Mouse (Mus musculus) heart, embryonic 16.5 days (tissue): Measurements from ENCODE around the gene Epha10. TPM values are rescaled to one million over a fixed set of nuclear protein-coding genes. Genes with fewer than 3 reads are reported as not detected.
A peak's percentile ranks its signal among the peaks of the same experiment; 100 is the strongest.
"Not testable (repeated sequence)": the region's sequence is repeated elsewhere in the genome, so short reads cannot be mapped to it uniquely, and the experiment has no call there.

Experiments used
- ATAC-seq: fragments of 200-750 bp; cut with Nextera tagmentation; replicated peaks from 2 replicates; pipeline ENCODE4 v1.8.0; 2017; ENCODE audit warnings: moderate number of reproducible peaks; ENCODE audit not compliant: insufficient read depth, low FRiP score; ENCODE audit errors: extremely low read depth
- H3K27ac ChIP-seq: fragments of 300-500 bp; sonication (generic); 2 replicates; pipeline ENCODE4 v1.5.1; 2014; ENCODE audit warnings: mild to moderate bottlenecking, low read length, control low read depth, moderate library complexity
- H3K27me3 ChIP-seq: fragments of 300-500 bp; sonication (generic); 2 replicates; pipeline ENCODE4 v1.6.1; 2014; ENCODE audit warnings: low read length, mixed read lengths; ENCODE audit not compliant: control insufficient read depth, insufficient read depth
- H3K36me3 ChIP-seq: fragments of 300-500 bp; sonication (generic); 2 replicates; pipeline ENCODE4 v1.6.1; 2014; ENCODE audit not compliant: control insufficient read depth, insufficient read depth
- H3K4me1 ChIP-seq: fragments of 300-500 bp; sonication (generic); 2 replicates; pipeline ENCODE4 v1.6.1; 2014; ENCODE audit warnings: low read length, mixed read lengths; ENCODE audit not compliant: control insufficient read depth, insufficient read depth
- H3K4me2 ChIP-seq: fragments of 300-500 bp; sonication (generic); 2 replicates; pipeline ENCODE4 v1.6.1; 2014; ENCODE audit warnings: low read depth, mild to moderate bottlenecking, control low read depth, low read length
- H3K4me3 ChIP-seq: fragments of 300-500 bp; sonication (generic); 2 replicates; pipeline ENCODE4 v1.5.1; 2014; ENCODE audit warnings: mild to moderate bottlenecking, control low read depth, low read length
- H3K9ac ChIP-seq: fragments of 300-500 bp; sonication (generic); 2 replicates; pipeline ENCODE4 v1.6.1; 2014; ENCODE audit warnings: low read length, control low read depth
- H3K9me3 ChIP-seq: fragments of 300-500 bp; sonication (generic); replicated peaks from 2 replicates; pipeline ENCODE4 v1.6.1; 2016; ENCODE audit warnings: low read length; ENCODE audit not compliant: control insufficient read depth
- WGBS: fragments of 180-500 bp; shearing (Covaris S2); extraction: QIAGEN DNeasy Blood & Tissue Kit; methylation state at CpG from one replicate; pipeline ENCODE4 v1.1.7; 2014; 5-methylcytosine and 5-hydroxymethylcytosine counted together
- polyA plus RNA-seq: library from polyadenylated mRNA; unstranded; fragments of >200 nt; fragmentation: Nextera tagmentation; extraction: Ambion mirVana; gene quantifications from 2 replicates; pipeline ENCODE4 v1.2.1, GENCODE M21; 2015

Epha10 gene
- polyA plus RNA-seq, 1 experiment from 2014 or later, result 0.03 TPM

GRCm38 (mm10) chr4:124905971-124906822 is 25.5 kb downstream of the Epha10 start:
- no peak for ATAC-seq
- Histone ChIP-seq H3K36me3 (no peaks in the 10 kb centered on the region), H3K4me3 (0 out of 2 replicates have a peak overlapping the region, but pooled peaks have one; percentile 8), H3K27me3 (peaks cover 14% of the 10 kb centered on the region), H3K27ac (no peak overlapping the region), H3K4me2 (peak overlapping the region; percentile 49; the same call in 1 of the 2 replicates), H3K4me1 (peaks cover 6% of the 10 kb centered on the region), H3K9me3 (no peaks in the 10 kb centered on the region; the same call in 1 of the 2 replicates), H3K9ac (no peak overlapping the region; the same call in 1 of the 2 replicates)
- 8% methylated on average over 21 of the region's 21 CpGs for WGBS

- Histone ChIP-seq H3K36me3 (peaks cover 53% of the 10 kb centered on the region), H3K4me2 (no peak overlapping the region), H3K27me3 (no peaks in the 10 kb centered on the region), H3K9ac (no peak overlapping the region), H3K9me3 (no peaks in the 10 kb centered on the region), H3K27ac (no peak overlapping the region), H3K4me1 (no peaks in the 10 kb centered on the region), H3K4me3 (no peak overlapping the region)
- 89% methylated on average over 5 of the region's 5 CpGs for WGBS
- no peak for ATAC-seq
Measured at GRCm38 (mm10) chr4:124928102-124928501, 47.4 kb downstream of the Epha10 start.

GRCm38 (mm10) chr4:124936613-124937471 is 56.1 kb downstream of the Epha10 start, which contains the start of gene 9930104L06Rik:
9930104L06Rik (plus strand) TSS chr4:124937048.
- H3K9ac ChIP-seq, result peak within 1 kb of the TSS; percentile 86
- peaks cover 17% of the 10 kb centered on the region for H3K36me3 ChIP-seq
- H3K4me2 ChIP-seq, result peak within 1 kb of the TSS; percentile 91
- peak; percentile 99 for ATAC-seq
- H3K27ac ChIP-seq, result peak within 1 kb of the TSS; percentile 65
- no peaks in the 10 kb centered on the region for H3K27me3 ChIP-seq
- peaks cover 20% of the 10 kb centered on the region for H3K4me1 ChIP-seq
- under 1% methylated on average over 52 of the region's 52 CpGs for WGBS
- H3K4me3 ChIP-seq, result peak within 1 kb of the TSS; percentile 85
- H3K9me3 ChIP-seq, result no peaks in the 10 kb centered on the region

GRCm38 (mm10) chr4:124939211-124939610 is 58.5 kb downstream of the Epha10 start, which contains the start of gene Cdca8:
Cdca8 (minus strand) TSS chr4:124939311.
- not testable (repeated sequence) for H3K27me3 ChIP-seq, H3K27ac ChIP-seq, H3K9ac ChIP-seq, H3K4me2 ChIP-seq, ATAC-seq, H3K4me3 ChIP-seq, H3K9me3 ChIP-seq
- H3K4me1 ChIP-seq, result peaks cover 20% of the 10 kb centered on the region
- H3K36me3 ChIP-seq, result peaks cover 19% of the 10 kb centered on the region
- WGBS, result 93% methylated on average over 4 of the region's 4 CpGs

- H3K9ac ChIP-seq, result no peak overlapping the region
- H3K4me1 ChIP-seq, result peaks cover under 1% of the 10 kb centered on the region; the same call in 1 of the 2 replicates
- H3K36me3 ChIP-seq, result peaks cover 19% of the 10 kb centered on the region
- H3K27me3 ChIP-seq, result no peaks in the 10 kb centered on the region
- no peak overlapping the region for H3K4me2 ChIP-seq
- no peaks in the 10 kb centered on the region for H3K9me3 ChIP-seq
- ATAC-seq, result peak; percentile 32; the same call in 1 of the 2 replicates
- no peak overlapping the region for H3K27ac ChIP-seq
- WGBS, result 8% methylated on average over 4 of the region's 4 CpGs
- H3K4me3 ChIP-seq, result no peak overlapping the region
Measured at GRCm38 (mm10) chr4:124943022-124943421, 62.3 kb downstream of the Epha10 start.

- Histone ChIP-seq H3K4me2 (no peak overlapping the region), H3K9ac (no peak overlapping the region), H3K27me3 (no peaks in the 10 kb centered on the region), H3K4me3 (no peak overlapping the region), H3K27ac (no peak overlapping the region), H3K4me1 (no peaks in the 10 kb centered on the region), H3K36me3 (peaks cover 19% of the 10 kb centered on the region), H3K9me3 (no peaks in the 10 kb centered on the region)
- ATAC-seq, result no peak
- 65% methylated on average over 5 of the region's 5 CpGs for WGBS
Measured at GRCm38 (mm10) chr4:124943781-124944180, 63.1 kb downstream of the Epha10 start.

GRCm38 (mm10) chr4:124944961-124945360 is 64.3 kb downstream of the Epha10 start:
- H3K27ac ChIP-seq, result no peak overlapping the region
- no peaks in the 10 kb centered on the region for H3K4me1 ChIP-seq
- H3K9ac ChIP-seq, result no peak overlapping the region
- no peak overlapping the region for H3K4me2 ChIP-seq
- H3K9me3 ChIP-seq, result no peaks in the 10 kb centered on the region
- H3K4me3 ChIP-seq, result no peak overlapping the region
- H3K36me3 ChIP-seq, result peaks cover 12% of the 10 kb centered on the region; the same call in 1 of the 2 replicates
- H3K27me3 ChIP-seq, result no peaks in the 10 kb centered on the region
- 63% methylated on average over 2 of the region's 2 CpGs for WGBS
- no peak for ATAC-seq

GRCm38 (mm10) chr4:124949488-124949887 is 68.8 kb downstream of the Epha10 start:
- Histone ChIP-seq H3K27ac (no peak overlapping the region), H3K4me1 (no peaks in the 10 kb centered on the region), H3K27me3 (no peaks in the 10 kb centered on the region), H3K9ac (no peak overlapping the region), H3K4me2 (no peak overlapping the region), H3K4me3 (no peak overlapping the region), H3K9me3 (no peaks in the 10 kb centered on the region), H3K36me3 (no peaks in the 10 kb centered on the region)
- 77% methylated on average over 3 of the region's 3 CpGs for WGBS
- ATAC-seq, result no peak
